Mouse (Mus musculus) brain, embryonic 18.5 days (tissue): ENCODE results near the gene Gm8914.
"Not testable (repeated sequence)": the region's sequence is repeated elsewhere in the genome, so short reads cannot be mapped to it uniquely, and the experiment has no call there.

Source experiments
- DNase-seq: peaks from one replicate; pipeline ENCODE4 v3.0.0-alpha.2; 2012; ENCODE audit warnings: low read depth, low spot score

Gene Gm8914

GRCm38 (mm10) chrX:91479826-91480225 is at the start of gene Gm8914:
Gene Gm8914 (plus strand): TSS chrX:91480126.
- DNase-seq, result not testable (repeated sequence)
